Mouse (Mus musculus) right cerebral cortex, postnatal 36 days (tissue): ENCODE measurements around the gene Hopx.

ENCODE experiments used
- DNase-seq, 2 experiments: peaks; one replicate each; pipeline ENCODE4 v3.0.0; 2022; ENCODE audit warnings: low spot score in 2 of 2, mixed read lengths in 1 of 2

Hopx gene

GRCm38 (mm10) chr5:77132457-77133135 is 17.7 kb upstream of the Hopx start:
- DNase-seq = no peak

- no peak for DNase-seq
Measured at GRCm38 (mm10) chr5:77131879-77132278, 17.0 kb upstream of the Hopx start.

- DNase-seq = no peak
Measured at GRCm38 (mm10) chr5:77130310-77131020, 15.5 kb upstream of the Hopx start.

- DNase-seq = no peak
Measured at GRCm38 (mm10) chr5:77129907-77130306, 15.0 kb upstream of the Hopx start.

GRCm38 (mm10) chr5:77128854-77129253 is 13.9 kb upstream of the Hopx start:
- no peak for DNase-seq

GRCm38 (mm10) chr5:77126415-77126968 is 11.6 kb upstream of the Hopx start:
- DNase-seq = no peak

GRCm38 (mm10) chr5:77124817-77125283 is 9.9 kb upstream of the Hopx start:
- DNase-seq = no peak

GRCm38 (mm10) chr5:77124165-77124564 is 9.2 kb upstream of the Hopx start:
- no peak for DNase-seq

GRCm38 (mm10) chr5:77123597-77123996 is 8.7 kb upstream of the Hopx start:
- no peak for DNase-seq

GRCm38 (mm10) chr5:77122254-77123192 is 7.6 kb upstream of the Hopx start:
- DNase-seq = peak; percentile 20 to 24

GRCm38 (mm10) chr5:77120701-77121100 is 5.8 kb upstream of the Hopx start:
- no peak for DNase-seq

- DNase-seq = no peak
Measured at GRCm38 (mm10) chr5:77119475-77120422, 4.8 kb upstream of the Hopx start.

- no peak for DNase-seq
Measured at GRCm38 (mm10) chr5:77115732-77116131, 811 bp upstream of the Hopx start.

GRCm38 (mm10) chr5:77113773-77114172 is 1.1 kb downstream of the Hopx start:
- DNase-seq = no peak

- no peak for DNase-seq
Measured at GRCm38 (mm10) chr5:77112066-77112465, 2.9 kb downstream of the Hopx start.

- no peak for DNase-seq
Measured at GRCm38 (mm10) chr5:77109814-77110213, 5.1 kb downstream of the Hopx start.

GRCm38 (mm10) chr5:77108806-77109205 is 6.1 kb downstream of the Hopx start:
- DNase-seq = no peak

- DNase-seq = no peak
Measured at GRCm38 (mm10) chr5:77107146-77107822, 7.6 kb downstream of the Hopx start.

- no peak for DNase-seq
Measured at GRCm38 (mm10) chr5:77102522-77103365, 12.2 kb downstream of the Hopx start.
